Mouse (Mus musculus): ENCODE results near the gene Cdca4.

DNA sequence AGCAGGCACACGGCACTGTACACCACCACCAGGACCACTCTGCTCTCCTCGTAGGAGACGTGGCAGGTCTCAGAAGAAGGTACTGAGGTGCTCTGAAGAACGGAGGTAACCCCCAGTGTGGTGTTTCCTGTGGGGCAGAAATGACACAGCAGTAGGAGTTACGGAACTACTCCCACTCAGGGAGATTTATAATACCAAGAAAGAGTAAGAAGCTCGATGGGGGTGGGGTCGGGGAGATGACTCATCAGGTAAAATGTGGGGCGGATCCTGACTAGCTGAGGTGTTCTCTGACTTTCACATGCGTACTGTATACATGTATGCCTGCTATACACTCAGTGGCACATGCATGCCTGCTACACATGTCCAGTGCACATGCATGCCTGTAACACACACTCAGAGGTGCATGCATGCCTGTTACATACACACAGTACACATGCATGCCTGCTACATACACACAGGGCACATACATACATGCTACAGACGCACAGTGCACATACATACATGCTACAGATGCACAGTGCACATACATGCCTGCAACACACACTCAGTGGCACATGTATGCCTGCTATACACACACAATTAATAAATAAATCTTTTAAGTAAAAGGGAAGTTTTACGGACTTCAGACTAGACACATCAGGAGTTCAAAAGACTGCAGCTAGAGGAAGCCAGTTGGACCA, 24.0 kb upstream of the Cdca4 start:
- no peak for TF ChIP-seq ZNF384 (IDR thresholded peaks at IDR 0.05; ENCODE audit: low read depth, low read length)
- TF ChIP-seq CHD2 (IDR thresholded peaks at IDR 0.05; ENCODE audit: low read depth, low read length): no peak
